Mouse (Mus musculus) neural tube, embryonic 13.5 days (tissue): Measurements from ENCODE around the gene Parp9. TPM values are rescaled to one million over a fixed set of nuclear protein-coding genes. Genes with fewer than 3 reads are reported as not detected.

Experiments
- polyA plus RNA-seq: library from polyadenylated mRNA; unstranded; fragments of >200 nt; fragmentation: Nextera tagmentation; extraction: Ambion mirVana; gene quantifications from 2 replicates; pipeline ENCODE4 v1.2.1, GENCODE M21; 2015

Gene Parp9
- polyA plus RNA-seq, 1 experiment from 2014 or later = 2.3 TPM

Other genes starting within 250 kb of the Parp9 start
- gene Dirc2, start 169.1 kb upstream of the Parp9 start, polyA plus RNA-seq = 30.6 and 33.7 TPM in 2 replicates
- 18.2 and 18.3 TPM in 2 replicates for gene Hspbap1, start 168.1 kb upstream of the Parp9 start, polyA plus RNA-seq
- gene Parp14, start 66.9 kb upstream of the Parp9 start, polyA plus RNA-seq = 0.38 and 0.44 TPM in 2 replicates
- gene Dtx3l, start 681 bp downstream of the Parp9 start, polyA plus RNA-seq = 1.2 and 1.4 TPM in 2 replicates
- gene Kpna1, start 40.3 kb downstream of the Parp9 start, polyA plus RNA-seq = 72.7 and 74.9 TPM in 2 replicates
- 12.6 and 14.4 TPM in 2 replicates for gene Wdr5b, start 102.7 kb downstream of the Parp9 start, polyA plus RNA-seq
- gene Fam162a, start 133.1 kb downstream of the Parp9 start, polyA plus RNA-seq = 166 and 181 TPM in 2 replicates
- gene Ccdc58, start 133.2 kb downstream of the Parp9 start, polyA plus RNA-seq = 41.7 and 46.5 TPM in 2 replicates
- not detected in 2 replicates for gene Csta1, start 192.8 kb downstream of the Parp9 start, polyA plus RNA-seq
- gene Stfa2l1, start 218.3 kb downstream of the Parp9 start, polyA plus RNA-seq = 0.85 and 0.92 TPM in 2 replicates
- gene Gm5483, start 245.7 kb downstream of the Parp9 start, polyA plus RNA-seq = 1.5 and 1.7 TPM in 2 replicates